Mouse (Mus musculus) cerebellum, adult 2 months (tissue): ENCODE data around the gene St6galnac5.

Experiments used
- CTCF ChIP-seq: fragments of 200-500 bp; IDR thresholded peaks from 2 replicates; pipeline ENCODE4 v1.5.1; 2011; ENCODE audit warnings: low read depth, mild to moderate bottlenecking, control low read depth, low read length, moderate library complexity, borderline replicate concordance; ENCODE audit not compliant: insufficient read depth
- POLR2A ChIP-seq: fragments of 200-500 bp; IDR thresholded peaks from 2 replicates; pipeline ENCODE4 v1.6.1; 2011; ENCODE audit warnings: low read length, control low read depth, borderline replicate concordance; ENCODE audit not compliant: insufficient read depth

DNA sequence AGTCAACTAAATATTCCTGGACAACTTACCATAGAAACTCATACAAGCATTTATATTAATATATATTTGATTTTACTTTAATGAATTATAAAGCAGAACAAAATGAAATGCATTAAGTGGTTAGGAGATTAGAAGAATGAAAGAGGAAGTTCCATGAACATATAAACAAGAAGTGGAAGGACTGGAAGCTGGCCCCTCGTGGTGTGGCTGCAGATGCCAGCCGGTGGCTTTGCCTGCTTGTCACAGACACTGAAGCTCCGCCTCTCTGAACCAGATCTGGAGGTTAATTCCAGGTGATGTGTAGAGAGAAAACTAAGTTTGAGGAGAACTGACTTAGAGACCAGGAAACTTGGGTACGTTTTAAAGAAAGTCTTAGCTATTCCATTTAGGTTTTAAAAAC is 87.1 kb downstream of the St6galnac5 start:
- TF ChIP-seq CTCF (no peak), POLR2A (no peak)
